Mouse (Mus musculus): ENCODE measurements at regions not wholly inside any gene's neighbourhood (a gene's known extent, or its start where the extent isn't known, plus 50 kb on each side); places are given as distances from the start of the nearest gene placed in this dataset.

GRCm38 (mm10) chr15:69617998-69618397 is 3117.3 kb upstream of the Lrrc6 start:
- TF ChIP-seq EP300 (IDR thresholded peaks at IDR 0.05; ENCODE audit: low read depth) (no peak), CTCF (IDR thresholded peaks at IDR 0.05; ENCODE audit: low read depth) (no peak)
